Mouse (Mus musculus) Muller cell, postnatal 12 days (primary cell): ENCODE measurements around the gene Tfip11.
A peak's percentile ranks its signal among the peaks of the same experiment; 100 is the strongest.
"Not testable (repeated sequence)": the region's sequence is repeated elsewhere in the genome, so short reads cannot be mapped to it uniquely, and the experiment has no call there.

Experiments used
- DNase-seq: peaks from one replicate; pipeline ENCODE4 v3.0.0-alpha.2; 2015; ENCODE audit errors: inconsistent ontology term

Tfip11 gene

DNA sequence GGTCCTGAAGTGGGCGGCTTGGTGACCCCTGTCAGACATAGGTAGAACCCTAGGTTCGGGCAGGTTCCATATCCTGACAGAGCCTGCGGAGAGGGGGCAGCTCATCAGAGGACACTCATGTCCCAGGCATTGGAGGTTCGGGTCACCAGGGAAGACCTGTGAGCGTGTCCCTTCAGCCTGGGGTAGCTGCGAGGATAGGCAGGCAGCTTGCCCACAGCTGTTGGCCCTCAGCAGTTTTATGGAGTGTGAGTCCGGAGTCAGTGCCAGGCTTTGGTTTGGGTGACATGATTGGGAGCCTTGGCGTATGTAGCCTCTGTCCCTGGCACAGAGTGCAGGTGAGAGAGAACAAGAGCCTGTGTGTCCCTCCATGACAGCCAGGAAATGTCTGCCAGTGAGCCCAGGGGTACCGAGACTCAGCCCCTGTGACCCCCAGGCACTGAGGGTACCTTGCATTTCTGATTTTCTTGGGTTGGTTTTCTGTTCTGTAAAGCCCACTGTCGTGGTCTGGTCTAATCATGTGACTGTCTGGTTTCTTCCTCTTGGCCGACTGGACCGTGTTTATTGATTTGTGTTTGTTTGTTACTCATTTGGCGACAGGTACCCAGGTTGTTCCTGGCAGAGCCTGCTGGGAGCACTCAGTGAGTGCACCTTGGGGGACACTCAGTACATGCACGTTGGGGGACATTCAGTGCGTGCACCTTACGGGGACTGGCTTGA is 36.2 kb upstream of the Tfip11 start:
- DNase-seq = no peak

DNA sequence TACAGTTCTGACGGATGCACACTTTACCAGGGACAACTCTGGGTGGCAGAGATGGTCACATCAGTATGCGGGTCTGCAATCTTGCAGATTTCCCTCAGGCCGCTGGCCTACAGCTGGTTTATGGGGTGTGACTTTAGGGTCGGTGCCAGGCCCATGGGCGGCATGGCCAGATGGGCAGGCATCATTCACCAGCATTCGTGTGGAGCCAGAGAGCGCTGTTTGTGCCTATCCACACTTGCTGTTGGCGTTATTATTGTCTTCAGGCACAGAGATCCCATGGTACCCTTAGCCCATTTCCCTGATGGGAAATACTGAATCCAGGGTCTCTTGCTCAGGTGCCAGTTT is 35.6 kb upstream of the Tfip11 start:
- DNase-seq = no peak

DNA sequence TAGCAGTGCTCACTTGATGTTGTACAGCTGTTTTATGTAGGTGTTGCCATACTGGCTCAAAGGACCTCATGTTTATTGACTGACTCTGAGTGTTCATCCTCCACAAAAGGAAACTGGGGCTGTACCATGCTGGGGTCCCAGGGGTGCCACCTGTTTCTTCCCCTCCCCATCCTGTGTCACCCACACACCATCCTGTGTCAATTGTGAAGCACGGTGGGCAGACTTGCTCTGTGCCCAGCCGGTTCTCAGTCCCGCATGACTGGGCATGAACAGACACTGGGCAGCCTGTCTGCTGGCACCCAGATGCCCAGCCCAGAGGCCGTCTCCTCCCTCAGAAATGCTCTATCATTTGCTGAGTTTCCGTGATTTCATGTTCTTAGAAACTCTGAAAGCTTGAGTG is 34.3 kb upstream of the Tfip11 start:
- DNase-seq = peak; percentile 51

DNA sequence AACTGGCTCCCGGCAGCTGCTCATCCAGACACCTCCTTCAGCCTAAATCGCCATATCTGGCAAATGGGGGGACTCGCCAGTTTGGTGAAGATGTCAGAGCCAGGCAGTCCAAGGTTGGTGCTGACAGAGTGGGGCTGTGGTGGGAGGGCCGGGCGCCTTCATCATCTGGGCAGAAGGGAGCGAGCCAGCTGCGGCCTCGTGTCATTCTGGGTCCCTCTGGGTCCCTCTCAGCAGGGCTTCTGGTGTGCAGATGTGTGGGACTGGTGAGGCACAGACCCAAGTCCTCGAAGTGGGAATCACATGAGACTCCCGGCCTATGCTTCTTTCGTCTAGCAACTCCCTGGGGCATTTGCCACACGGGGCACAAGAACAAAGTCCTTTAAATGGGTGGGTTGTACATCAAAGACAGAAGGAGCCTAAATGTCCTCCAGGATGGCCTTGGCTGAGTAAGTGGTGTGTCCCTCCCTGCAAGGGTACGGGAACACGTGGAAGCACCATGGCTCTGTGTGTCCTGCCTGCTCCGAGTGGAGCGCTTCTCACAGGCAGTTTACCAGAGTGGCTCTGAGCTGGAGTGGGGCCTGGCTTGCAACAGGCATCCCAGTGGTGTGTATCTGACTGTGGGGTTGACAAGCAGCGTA is 33.7 kb upstream of the Tfip11 start:
- DNase-seq = no peak

DNA sequence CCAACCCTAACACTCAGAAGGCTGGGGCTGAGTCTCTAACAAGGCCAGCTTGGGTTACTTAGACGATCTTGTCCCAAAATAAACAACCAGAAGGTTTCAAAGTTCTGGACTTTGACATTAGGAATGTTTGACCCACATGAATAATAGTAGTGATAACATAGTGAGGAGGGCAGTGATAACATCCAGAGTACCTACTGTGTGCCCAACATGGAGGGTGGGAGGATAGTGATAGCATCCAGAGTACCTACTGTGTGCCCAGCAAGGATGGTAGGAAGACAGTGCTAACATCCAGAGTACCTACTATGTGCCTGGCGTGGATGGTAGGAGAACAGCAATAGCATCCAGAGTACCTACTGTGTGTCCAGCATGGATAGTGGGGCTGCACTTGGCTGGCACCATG is 32.4 kb upstream of the Tfip11 start:
- no peak for DNase-seq

DNA sequence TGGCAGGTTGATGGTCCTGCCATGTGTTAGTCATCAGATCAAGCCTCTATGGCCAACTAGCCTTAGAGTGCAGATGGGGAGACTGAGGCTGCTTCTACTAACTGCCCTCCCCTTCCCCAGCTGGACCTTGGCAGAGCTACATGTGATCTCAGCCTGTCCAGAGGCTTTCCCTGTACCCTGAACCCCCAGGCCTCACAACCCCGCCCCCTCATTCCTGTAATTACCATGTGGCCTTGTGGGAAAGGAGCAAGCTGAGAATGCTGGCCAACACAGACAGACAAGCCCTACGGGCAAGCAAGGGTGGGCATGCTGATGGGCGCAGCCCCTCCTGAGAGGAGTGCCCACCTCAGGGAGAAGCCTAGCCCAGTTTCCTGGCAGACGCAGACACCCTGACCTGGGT is 31.5 kb upstream of the Tfip11 start:
- DNase-seq = peak; percentile 23

DNA sequence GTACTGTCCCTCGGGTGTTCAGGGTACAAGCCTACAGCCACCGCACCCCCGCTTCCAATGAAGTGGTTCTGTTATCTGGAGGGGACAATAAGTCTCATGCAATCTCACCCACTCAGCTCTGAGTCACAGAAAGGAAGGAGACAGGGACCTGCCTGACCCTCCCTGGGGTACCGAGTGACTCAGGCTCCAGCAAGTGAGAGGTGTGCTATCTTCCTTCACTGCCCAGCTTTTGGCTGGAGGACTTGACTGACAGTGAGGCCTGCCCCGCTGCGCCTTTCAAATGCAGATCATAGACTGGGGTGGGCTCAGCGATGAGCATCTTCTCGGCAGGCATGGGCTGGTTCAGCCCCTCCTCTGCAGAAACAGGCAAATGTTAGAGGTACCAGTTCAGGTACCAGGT is 31.0 kb upstream of the Tfip11 start:
- DNase-seq = peak; percentile 69

DNA sequence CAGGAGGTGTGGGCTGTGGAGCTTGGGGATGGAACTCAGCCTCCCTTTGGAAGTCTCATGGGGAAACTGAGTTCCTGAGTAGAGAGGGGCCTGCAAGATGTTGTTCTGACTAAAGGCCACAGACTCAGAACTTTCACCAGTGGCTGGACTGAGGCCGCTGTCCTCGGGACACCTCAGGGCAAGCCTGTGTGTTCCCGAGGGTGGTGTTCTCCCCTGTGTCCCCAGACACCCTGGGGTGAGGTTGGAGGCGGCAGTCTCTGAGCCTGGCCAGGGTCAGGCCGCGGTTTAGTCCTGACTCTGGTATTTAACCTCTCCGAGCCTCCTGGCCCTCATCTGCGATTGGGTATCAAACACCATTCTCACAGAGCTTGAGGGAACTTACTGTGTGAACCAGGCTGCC is 30.6 kb upstream of the Tfip11 start:
- DNase-seq = no peak

DNA sequence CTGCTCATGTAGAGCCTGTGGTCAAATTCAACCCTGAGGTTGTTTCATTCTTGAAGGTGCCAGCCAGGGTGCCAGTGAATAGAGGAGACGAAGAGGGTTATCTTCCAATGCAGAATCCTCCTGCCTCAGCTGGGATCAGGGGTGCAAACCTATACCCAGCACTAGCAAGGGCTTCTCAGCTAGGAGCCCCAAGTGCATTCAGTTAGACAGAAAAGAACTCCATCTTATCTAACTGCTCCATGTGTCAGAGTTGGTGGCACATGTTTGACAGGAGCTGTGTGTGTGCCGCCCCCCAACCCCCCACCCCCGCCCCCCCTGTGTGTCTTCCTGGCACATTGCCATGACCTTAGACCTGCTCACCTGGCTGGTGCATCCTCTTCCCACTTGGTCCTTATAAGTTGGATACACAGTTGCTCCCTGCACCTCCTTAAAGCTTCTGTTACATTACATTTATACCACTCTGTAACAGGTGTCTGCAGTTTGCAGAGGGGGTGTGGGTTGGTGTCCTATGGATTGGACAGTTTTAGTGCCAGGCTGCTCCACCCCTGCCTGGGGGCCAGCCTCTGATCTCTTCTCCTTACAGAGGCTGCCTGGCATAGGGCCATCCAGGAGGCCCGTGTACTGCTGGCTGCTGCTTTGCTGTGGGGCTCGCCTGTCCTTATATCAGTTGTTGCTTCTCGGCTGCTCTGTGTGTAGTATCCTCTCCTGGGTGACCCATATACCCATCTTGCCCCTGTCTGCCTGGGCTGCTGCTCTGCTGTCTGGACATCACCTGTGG is 29.6 kb upstream of the Tfip11 start:
- no peak for DNase-seq

DNA sequence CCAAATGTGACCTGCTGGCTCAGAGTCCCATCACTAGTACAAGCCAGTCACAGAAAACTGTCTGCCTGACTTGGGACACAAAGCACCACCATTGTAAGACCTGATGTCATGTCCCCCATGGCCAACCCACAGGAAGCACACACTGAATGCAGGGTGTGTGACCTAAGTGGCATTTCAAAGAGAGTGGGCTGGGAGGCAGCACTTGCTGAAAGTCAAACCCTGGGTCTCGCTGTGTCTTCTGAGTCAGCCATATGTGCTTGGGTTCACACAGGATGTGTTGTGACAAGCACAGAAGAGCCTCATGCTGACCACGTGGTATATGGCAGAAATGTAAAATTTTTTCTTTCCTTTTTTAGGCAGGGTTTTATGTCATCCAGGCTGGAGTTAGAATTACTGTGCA is 28.9 kb upstream of the Tfip11 start:
- peak; percentile 60 for DNase-seq

DNA sequence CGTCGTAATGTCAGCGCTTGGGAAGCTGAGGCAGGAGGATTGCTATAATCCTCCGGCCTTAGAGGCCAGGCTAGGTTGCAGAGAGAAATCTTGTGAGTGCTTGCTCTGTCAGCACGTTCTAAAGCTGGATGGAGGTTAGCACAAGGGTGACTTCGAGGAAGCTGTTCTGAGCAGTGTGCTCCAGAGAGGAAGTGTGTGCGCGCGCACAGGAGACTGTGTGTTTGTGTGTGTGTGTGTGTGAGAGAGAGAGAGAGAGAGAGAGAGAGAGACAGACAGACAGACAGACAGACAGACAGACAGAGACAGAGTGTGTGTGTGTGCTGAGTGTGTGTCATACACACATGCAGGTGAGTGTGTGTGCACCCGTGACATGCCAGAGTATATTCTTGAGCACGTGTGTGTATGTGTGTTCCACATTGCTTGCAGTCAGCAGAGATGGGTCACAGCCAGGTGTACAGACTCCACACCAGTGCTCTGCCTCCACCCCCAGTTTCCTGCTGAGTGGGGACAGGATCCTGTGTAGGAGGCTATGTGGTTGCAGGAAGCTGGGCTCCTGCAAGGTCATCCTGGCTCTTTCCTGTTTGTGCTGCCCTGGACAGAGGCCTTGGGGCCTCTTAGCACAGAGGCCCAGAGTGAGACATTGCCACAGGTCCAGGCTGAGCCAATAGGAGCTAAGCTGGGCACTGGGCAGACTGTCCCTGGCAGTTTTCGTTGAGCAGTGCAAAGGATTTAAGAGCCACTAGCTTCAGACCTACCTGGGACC is 27.8 kb upstream of the Tfip11 start:
- DNase-seq = no peak

DNA sequence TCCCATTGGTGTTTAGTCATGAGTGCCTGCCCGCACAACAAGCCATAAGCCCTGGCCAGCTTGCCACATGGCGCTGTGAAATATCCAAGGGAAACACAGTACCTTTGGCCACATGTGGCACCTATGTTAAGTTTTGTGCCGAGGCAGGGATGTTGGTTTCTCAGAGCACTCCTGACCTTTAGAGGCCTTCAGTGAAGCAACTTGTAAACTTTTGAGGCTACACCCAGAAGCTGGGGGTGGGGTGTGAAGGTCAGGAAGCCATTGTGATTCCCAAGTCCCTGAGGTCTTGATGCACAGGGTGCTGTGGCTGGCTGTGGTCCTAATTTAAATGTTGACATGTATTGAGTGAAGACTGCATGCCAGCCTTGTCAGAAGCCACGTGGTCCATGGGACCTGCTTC is 26.8 kb upstream of the Tfip11 start:
- DNase-seq = no peak

DNA sequence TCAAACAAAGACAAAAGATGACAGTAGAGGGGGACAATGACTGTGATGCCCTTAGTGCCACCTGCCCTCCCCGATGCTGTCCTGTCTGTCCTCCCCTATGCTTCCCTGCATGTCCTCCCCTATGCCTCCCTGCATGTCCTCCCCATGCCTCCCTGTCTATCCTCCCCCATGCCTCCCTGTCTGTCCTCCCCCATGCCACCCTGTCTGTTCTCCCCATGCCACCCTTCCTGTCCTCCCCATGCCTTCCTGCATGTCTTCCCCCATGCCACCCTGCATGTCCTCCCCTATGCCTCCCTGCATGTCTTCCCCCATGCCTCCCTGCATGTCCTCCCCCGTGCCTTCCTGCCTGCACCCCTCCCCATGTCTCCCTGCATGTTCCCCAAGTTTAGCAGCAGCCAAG is 26.0 kb upstream of the Tfip11 start:
- no peak for DNase-seq

DNA sequence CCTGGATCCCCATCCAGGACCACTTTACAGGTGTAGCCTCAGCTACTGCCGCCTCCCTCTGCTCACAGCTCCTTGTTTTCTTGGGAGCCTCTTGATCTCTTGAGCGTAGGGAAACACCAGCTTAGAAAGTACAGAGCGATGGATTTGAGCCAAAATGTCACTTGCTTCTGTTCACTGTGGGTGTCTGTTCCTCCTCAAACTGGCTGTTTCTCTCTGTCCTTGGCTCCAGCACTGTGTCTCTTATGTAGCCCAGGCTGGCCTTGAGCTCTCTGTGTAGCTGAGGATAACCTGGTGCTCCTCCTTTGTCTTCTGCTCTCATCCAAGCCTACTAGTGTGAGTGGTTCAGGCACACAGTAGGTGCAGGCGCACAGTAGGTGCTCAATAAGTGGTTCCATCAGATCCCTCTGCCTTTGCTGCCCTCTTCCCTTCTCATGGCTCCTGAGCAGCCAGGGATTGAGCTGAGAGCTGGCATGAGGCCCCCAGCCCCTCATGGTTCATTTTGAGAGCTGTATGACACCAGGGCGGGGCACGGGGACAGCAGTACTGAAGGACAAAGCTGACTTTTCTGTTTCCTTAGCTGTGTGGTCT is 25.3 kb upstream of the Tfip11 start:
- no peak for DNase-seq

DNA sequence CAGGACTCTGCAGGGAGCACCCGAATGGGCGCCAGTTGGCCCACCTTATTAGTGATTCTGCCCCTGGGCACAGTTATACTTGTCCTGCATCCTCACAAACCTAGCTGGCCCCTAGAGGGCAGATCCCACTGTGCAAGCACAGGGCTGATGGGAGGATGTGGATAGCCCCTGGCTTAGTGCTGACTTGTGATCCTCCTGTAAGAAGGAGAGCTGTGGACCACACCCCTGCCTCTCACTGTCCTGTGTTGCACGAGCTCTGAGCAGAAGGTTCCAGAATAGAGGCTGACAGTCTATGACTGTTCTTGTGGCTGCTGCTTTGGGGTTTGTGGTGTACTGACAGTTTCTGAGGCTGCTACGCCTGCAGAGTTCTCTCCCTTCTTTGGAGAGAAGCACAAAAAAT is 24.5 kb upstream of the Tfip11 start:
- DNase-seq = no peak

DNA sequence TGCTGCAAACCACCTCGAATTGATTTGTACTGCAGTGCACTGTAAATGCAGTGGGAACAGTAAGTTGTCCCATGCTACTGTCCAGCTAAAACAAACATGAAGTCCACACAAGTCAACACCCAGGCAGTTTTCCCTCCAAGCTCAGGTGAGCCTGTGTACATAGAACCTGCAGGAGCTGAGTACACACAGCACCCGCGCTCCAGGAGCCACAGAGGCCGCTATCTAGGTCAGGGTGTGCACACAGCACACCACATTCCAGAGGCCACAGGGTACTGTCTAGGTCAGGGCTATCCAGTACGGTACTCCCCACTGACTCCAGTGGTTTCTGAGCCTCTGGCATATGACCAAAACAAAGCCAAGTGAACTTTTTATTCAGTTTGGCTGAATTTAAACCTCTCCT is 23.8 kb upstream of the Tfip11 start:
- no peak for DNase-seq

DNA sequence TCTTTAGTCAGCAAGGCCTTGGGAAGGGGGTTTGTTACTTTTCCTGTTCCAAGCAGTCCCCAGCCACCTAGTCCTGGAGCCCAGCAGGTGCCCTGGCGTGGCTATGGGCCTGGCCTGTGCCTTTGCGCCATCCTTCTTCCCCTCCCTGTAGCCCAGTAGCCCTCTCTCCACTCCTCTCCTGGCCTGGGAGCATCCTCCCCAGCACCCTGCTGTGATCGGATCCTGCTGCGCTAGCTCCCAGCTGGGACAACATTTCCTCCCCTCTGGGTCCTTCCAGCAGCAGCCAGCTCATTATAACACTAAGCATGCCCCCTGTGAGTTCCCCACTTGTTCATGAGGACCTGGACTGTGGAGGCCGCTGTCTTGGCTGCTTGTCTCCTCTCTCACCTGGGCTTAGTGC is 20.3 kb upstream of the Tfip11 start:
- no peak for DNase-seq

DNA sequence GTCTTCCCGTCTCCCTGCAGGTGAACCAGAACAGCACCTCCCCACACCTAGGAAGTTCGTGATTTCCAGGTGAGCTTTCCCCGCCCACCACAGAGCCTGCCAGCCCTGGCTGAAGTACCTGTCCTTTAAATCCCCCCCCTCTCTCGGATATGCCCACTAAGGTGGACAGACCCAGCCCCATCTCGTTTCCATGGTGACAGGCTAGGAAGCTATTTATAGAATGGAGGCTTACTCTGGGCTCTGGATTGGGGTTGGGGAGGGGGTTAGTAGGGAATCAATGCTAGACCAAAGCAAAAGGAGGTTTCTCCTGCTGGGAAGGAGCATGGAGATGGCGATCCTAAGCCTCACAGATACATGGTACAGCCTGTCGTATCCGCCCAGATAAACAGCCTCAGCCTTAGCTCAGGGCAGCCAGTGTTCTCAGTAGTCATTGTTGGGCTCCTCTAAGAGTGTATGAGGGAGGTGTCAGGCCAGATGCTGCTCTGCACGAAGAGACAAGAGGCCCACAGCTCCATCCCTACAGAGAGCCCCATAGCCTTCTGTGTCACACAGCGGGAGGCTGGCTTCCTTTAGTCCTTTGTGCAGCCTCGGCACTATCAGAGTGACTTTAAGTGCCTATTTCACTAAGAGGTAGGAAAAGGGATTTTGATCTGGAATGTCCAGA is 12.8 kb upstream of the Tfip11 start:
- DNase-seq = no peak

DNA sequence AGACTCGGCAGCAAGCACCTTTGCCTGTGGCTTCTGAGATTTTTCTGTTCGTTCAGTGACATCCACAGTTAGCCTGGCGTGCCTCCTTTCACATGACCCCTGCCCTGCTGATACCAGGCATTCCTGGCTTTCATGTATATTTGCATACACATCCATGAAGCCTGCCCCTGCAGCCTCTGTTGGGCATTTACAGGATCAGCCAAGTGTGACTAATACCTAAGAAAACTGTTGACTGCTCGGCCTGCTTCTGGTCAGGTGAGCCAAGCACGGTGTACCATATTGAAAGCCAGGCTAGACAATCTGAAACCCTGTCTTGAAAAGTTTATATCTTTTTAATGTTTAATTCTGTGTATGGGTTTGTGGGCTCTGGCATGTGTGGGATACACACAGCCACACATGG is 9.7 kb upstream of the Tfip11 start:
- no peak for DNase-seq

DNA sequence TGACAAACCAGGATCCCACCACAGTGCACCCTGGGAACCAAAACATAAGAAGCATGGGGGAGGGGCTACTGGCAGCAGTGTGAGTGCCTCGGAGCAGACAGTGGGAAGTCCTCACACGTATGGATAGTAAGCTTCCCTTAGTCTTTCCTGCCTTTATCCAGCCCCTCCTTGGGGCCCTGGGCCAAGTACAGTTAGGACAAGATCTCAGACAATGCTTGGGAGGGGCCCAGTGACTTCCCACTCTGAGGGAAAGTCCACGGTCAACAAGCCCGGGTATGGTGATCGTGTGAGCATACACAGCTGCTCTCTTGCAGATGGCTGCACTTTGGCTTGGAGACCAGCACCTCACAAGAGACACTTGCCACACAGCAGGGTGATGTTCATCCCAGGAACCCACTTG is 8.8 kb upstream of the Tfip11 start:
- no peak for DNase-seq

DNA sequence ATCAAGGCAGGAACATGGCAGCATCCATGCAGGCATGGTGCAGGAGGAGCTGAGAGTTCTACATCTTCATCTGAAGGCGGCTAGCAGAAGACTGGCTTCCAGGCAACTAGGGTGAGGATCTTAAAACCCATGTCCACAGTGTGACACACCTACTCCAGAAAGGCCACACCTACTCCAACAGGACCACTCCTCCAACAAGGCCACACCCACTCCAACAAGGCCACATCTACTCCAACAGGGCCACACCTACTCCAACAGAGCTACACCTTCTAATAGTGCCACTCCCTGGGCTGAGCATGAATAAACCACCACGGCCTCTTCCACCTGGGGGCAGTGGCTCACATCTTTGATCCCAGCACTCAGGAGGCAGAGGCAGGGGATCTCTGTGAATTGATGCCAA is 6.8 kb upstream of the Tfip11 start:
- not testable (repeated sequence) for DNase-seq

DNA sequence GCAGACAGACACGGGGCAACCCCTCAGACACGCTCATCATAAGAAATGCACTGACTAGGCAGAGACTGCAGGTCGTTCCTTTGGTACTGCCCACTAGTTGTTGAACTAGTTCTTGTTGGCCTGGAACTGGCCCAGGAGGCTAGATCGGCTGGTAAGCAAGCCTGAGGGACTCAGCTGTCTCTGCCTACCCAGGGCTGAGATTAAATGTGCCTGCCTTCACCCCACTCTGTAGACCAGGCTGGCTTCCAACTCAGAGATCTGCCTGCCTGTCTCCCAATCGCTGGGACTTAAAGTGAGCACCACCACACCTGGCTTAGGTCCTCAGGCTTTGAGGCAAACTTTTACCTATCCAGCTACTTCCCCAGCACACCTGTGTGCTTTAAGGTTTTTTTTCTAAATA is 5.8 kb upstream of the Tfip11 start:
- no peak for DNase-seq
